ENCODE assay signal across 23 mouse cellular contexts in the genomic region with DNA sequence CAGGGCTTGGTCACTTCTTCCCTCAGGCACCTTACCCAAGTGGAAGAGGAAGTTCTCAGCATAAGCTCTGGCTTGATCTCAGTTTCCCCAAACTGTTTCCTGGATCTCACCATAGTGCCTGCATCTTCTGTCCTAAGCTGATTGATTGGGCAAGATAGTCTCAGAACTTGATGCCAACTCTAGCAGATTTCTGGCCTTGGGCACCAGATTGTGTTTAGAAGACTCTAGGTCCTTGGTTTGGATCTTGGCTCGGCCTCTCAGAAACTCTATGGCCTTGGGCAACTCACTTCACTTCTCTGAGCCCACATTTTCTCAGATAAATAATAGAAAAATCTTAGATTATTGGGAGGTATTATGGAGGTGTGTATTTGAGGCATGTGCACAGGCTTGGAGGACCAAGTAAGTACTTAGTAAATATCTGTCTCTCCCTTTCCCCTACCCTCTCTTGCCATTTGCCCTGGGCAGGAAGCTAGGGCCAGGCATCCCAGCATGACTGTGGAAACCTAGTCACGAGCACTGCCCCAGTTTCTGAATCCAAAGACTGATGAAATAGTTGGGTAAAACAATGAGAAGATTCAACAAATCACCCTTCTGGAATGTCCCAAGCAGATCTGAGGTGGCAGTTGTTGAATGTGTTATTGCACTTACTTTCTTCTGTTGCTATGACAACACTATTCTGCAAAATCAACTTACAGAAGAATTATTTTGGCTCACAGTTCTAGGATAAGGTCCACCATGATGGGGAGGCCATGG.
"Had no signal": no experiment of that assay in that cellular context is flagged by ENCODE, and none has a peak within 500 bp of the region (broad histone marks: within the 10 kb centered on the region; RNA-seq: fewer than 3 reads in every experiment).

No protein-coding gene starts in this region.

- DNase-seq: kidney, adult 11 months; kidney, adult 8-10 months; kidney, postnatal 10 days; kidney, postnatal 36 days; layer of hippocampus, postnatal 36 days; left cerebral cortex, postnatal 4 days; liver, postnatal 0 days; lung, postnatal 10 days; lung, postnatal 36 days; midbrain, embryonic 14.5 days; right cerebral cortex, postnatal 4 days; thymus, adult 2 months; thymus, postnatal 14 days; thymus, postnatal 4 days had no signal

- H3K27ac ChIP-seq: kidney, embryonic 15.5 days; left cerebral cortex, adult 2 months; limb, embryonic 12.5 days; limb, embryonic 15.5 days; liver, embryonic 14.5 days; lung, embryonic 15.5 days; neural tube, embryonic 12.5 days; neural tube, embryonic 15.5 days; stomach, postnatal 0 days had no signal

- H3K36me3 ChIP-seq: kidney, embryonic 15.5 days; limb, embryonic 12.5 days; limb, embryonic 15.5 days; lung, embryonic 15.5 days; neural tube, embryonic 12.5 days; neural tube, embryonic 15.5 days had no signal

- H3K4me3 ChIP-seq: kidney, embryonic 15.5 days; left cerebral cortex, adult 2 months; limb, embryonic 12.5 days; limb, embryonic 15.5 days; lung, embryonic 15.5 days; neural tube, embryonic 12.5 days; neural tube, embryonic 15.5 days had no signal
